Mouse (Mus musculus): ENCODE measurements around the gene Cyp2f2.

DNA sequence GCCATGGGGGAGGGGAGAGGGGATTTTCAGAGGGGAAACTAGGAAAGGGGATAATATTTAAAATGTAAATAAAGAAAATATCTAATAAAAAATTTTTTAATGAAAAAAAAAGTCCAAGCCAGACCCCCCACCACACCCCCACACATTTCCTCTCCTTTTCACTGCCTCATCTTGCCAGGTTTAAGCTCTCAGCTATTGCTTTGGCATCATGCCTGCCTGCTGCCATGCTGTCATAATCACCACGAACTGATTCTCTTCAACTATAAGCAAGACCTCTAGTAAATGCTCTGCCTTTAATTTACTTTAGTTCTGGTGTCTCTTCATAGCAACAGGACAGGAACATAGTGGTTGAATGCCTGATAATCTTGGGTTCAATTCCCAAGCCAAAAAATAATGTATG lies 62.8 kb downstream of the Cyp2f2 start:
- TF ChIP-seq GATA1 (IDR thresholded peaks at IDR 0.05; ENCODE audit: low read length) (no peak), TAL1 (IDR thresholded peaks at IDR 0.05; ENCODE audit: low read length) (no peak)

All from erythroblast, embryonic 14.5 days (primary cell).